Mouse (Mus musculus) midbrain, embryonic 13.5 days (tissue): ENCODE data around the gene Wnt11. TPM values are rescaled to one million over a fixed set of nuclear protein-coding genes. Genes with fewer than 3 reads are reported as not detected.

ENCODE experiments used
- ATAC-seq: fragments of 200-750 bp; cut with Nextera tagmentation; 2 replicates; pipeline ENCODE4 v1.8.0; 2017; ENCODE audit warnings: mild to moderate bottlenecking, moderate TSS enrichment, moderate library complexity
- H3K27ac ChIP-seq: fragments of 300-500 bp; sonication (generic); 2 replicates; pipeline ENCODE4 v1.5.1; 2015; ENCODE audit warnings: inconsistent platforms, mild to moderate bottlenecking, moderate library complexity
- H3K27me3 ChIP-seq: fragments of 300-500 bp; sonication (generic); 2 replicates; pipeline ENCODE4 v1.6.1; 2015; ENCODE audit warnings: mild to moderate bottlenecking, inconsistent platforms
- H3K36me3 ChIP-seq: fragments of 300-500 bp; sonication (generic); 2 replicates; pipeline ENCODE4 v1.6.1; 2015; ENCODE audit warnings: mild to moderate bottlenecking, inconsistent platforms
- H3K4me1 ChIP-seq: fragments of 300-500 bp; sonication (generic); replicated peaks from 2 replicates; pipeline ENCODE4 v1.6.1; 2015; ENCODE audit warnings: inconsistent platforms
- H3K4me2 ChIP-seq: fragments of 300-500 bp; sonication (generic); replicated peaks from 2 replicates; pipeline ENCODE4 v1.6.1; 2015; ENCODE audit warnings: moderate library complexity, mild to moderate bottlenecking, inconsistent platforms
- H3K4me3 ChIP-seq: fragments of 300-500 bp; sonication (generic); replicated peaks from 2 replicates; pipeline ENCODE4 v1.5.1; 2015; ENCODE audit warnings: mild to moderate bottlenecking, inconsistent platforms
- H3K9ac ChIP-seq: fragments of 300-500 bp; sonication (generic); replicated peaks from 2 replicates; pipeline ENCODE4 v1.6.1; 2015; ENCODE audit warnings: mild to moderate bottlenecking, inconsistent platforms
- H3K9me3 ChIP-seq: fragments of 300-500 bp; sonication (generic); 2 replicates; pipeline ENCODE4 v1.6.1; 2016; ENCODE audit warnings: mild to moderate bottlenecking, inconsistent platforms
- WGBS: fragments of 180-500 bp; shearing (Covaris S2); methylation state at CpG from one replicate; pipeline ENCODE4 v1.1.7; 2015; 5-methylcytosine and 5-hydroxymethylcytosine counted together
- polyA plus RNA-seq: library from polyadenylated mRNA; unstranded; fragments of >200 nt; fragmentation: Nextera tagmentation; extraction: Ambion mirVana; gene quantifications from 2 replicates; pipeline ENCODE4 v1.2.1, GENCODE M21; 2015

Wnt11 gene
- polyA plus RNA-seq: 0.55 and 0.69 TPM in 2 replicates

DNA sequence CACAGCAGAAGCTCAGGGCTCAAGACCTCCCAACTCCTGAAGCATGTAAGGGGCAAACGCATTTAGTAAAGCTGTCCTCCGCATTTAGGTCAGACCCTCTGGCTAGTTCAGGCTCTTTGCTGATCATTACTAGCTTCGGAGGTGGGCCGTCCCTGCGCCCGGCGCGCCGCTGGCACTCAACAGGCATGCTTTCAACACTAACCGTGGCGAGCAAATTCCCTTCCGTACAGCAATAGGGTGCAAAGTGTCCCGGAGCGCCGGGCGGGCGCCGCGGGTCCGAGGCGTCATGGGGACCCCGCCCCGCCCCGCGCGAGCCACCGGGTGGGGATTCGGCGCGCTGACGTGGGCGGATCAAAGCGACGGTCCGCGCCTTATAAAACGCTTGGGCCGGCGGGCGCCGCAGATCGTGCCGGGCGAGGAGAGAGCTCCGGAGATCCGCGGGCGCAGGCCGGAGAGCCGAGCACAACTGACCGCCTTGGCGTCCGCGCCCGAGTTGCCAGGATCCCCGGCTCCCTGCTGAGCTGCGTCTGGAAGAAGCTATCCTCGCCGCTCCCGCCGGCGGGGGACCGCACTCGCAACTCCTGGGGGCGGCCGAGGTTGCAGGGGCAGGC is at the start of gene Wnt11:
Gene Wnt11 (plus strand): TSS at position 402 of the 611 bp plus-strand sequence.
- Histone ChIP-seq H3K9ac (peak within 1 kb of the TSS; percentile 67), H3K9me3 (no peaks in the 10 kb centered on the region), H3K36me3 (no peaks in the 10 kb centered on the region), H3K27ac (no peak within 1 kb of the TSS), H3K4me1 (peaks cover 54% of the 10 kb centered on the region), H3K4me3 (peak within 1 kb of the TSS; percentile 52), H3K27me3 (peaks cover 98% of the 10 kb centered on the region), H3K4me2 (peak within 1 kb of the TSS; percentile 95)
- no peak for ATAC-seq
- under 1% methylated on average over 66 of the region's 66 CpGs for WGBS

DNA sequence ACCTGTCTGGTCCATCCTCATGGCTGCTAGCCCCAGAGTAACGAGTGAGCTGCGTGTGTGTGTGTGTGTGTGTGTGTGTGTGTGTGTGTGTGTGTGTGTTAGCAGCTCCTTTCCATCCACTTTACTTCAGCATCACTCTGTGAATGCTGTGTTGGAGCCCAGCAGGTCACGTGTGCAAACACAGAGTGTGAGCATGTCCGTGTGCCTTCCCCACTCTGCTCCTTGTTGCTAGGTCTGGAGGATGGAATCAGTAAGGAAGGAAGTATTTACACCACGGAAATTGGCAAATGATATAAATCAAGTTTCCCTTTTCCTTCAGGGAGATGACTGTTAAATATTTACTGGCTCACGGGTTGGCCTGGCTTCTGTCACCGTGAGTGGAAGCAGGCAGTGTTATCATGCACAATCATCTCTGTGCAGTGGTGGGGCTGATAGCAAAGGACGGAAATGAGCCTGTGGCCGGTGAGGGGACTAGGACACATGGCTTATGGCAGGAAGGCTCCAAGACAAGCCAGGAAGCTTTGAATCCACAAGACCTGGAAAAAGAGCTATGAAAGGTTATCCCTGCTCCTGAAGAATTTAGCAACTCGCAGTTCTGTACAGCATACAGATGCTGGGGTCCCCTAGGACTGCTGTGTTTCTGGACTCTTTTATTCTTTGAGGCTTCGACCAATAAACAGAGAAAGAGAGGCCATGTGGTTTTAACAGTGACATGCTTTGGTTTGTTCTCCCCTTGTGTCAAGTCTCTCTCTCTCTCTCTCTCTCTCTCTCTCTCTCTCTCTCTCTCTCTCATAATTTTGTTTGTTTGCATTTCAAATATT is 47.9 kb upstream of the Wnt11 start:
- 0 out of 2 replicates have a peak overlapping the region, but pooled peaks have one; percentile 23 for H3K9ac ChIP-seq
- H3K36me3 ChIP-seq: no peaks in the 10 kb centered on the region
- no peak for ATAC-seq
- H3K4me2 ChIP-seq: no peak overlapping the region
- H3K27ac ChIP-seq: no peak overlapping the region
- no peaks in the 10 kb centered on the region for H3K9me3 ChIP-seq
- WGBS: 77% methylated on average over 11 of the region's 11 CpGs
- no peak overlapping the region for H3K4me3 ChIP-seq
- H3K4me1 ChIP-seq: peaks cover 20% of the 10 kb centered on the region
- H3K27me3 ChIP-seq: 0 out of 2 replicates have a peak, but pooled peaks cover 4% of the 10 kb centered on the region

DNA sequence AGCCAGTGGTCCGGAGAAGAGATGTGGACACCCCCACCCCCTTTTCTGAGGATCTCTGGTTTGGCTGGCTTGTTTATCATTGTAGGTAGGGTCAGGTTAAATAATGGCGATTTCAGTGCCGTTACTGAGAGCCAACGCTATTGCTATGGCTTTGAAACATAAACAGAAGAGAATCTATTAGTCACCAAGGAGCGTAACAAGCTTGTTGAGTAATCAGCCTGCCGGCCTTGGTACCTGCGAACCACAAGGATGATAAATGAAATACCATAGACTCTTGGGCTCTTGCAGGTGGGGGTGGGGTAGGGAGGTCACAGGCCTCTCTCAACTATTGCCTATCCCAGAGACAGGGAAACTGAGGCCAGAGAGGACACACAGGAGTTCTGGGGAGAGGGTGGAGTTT is 46.2 kb upstream of the Wnt11 start:
- H3K27me3 ChIP-seq: 0 out of 2 replicates have a peak, but pooled peaks cover 4% of the 10 kb centered on the region

DNA sequence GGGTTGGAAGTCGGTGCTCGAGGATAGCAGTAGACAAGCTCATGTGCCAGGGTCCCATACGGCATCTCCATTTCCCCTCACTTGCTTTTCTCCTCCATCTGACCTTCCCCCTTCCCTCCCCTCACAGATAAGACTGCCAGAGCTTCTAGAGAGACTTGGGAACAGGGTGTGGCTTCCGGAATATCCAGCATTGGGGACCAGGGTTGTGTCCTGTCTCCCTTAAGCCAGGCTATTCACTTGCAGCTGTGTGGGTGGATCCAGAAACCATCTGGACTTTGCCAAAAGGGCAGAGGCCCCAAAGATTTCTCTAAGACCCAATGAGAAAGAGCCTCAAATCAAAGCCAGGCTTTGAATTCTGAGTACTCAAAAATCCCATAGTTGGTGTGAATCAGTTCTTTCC is 45.8 kb upstream of the Wnt11 start:
- 72% methylated on average over 4 of the region's 4 CpGs for WGBS

More for the DNA sequence above, 46.2 kb upstream of the Wnt11 start:
- no peak for ATAC-seq
- Histone ChIP-seq H3K27ac (no peak overlapping the region), H3K36me3 (no peaks in the 10 kb centered on the region), H3K9ac (no peak overlapping the region), H3K9me3 (no peaks in the 10 kb centered on the region), H3K4me1 (peaks cover 16% of the 10 kb centered on the region), H3K4me2 (no peak overlapping the region), H3K4me3 (no peak overlapping the region)
- 89% methylated on average over 7 of the region's 7 CpGs for WGBS

DNA sequence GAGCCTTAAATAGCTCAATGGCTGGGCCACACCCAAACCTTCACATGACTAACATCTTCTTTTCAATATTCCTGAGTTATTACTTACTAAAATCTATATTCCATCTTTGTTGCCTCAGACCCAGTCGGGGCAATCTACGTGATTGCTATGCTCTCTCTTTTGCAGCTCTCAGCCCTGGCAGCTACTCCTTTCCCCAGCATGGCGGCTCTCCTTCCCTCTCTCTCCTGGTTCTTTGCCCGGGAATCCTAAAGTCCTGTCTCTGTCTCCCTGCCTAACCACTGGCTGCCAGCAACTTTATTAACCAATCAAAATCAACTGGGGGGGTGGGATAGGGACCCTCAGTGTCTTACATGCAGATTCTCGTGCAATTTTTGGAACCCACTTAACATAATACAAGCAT is 43.0 kb upstream of the Wnt11 start:
- ATAC-seq: no peak
- Histone ChIP-seq H3K9me3 (no peaks in the 10 kb centered on the region), H3K4me1 (no peaks in the 10 kb centered on the region; the same call in 1 of the 2 replicates), H3K36me3 (no peaks in the 10 kb centered on the region), H3K9ac (no peak overlapping the region), H3K27ac (no peak overlapping the region), H3K4me2 (no peak overlapping the region), H3K27me3 (0 out of 2 replicates have a peak, but pooled peaks cover 4% of the 10 kb centered on the region), H3K4me3 (no peak overlapping the region)
- 74% methylated on average over 5 of the region's 5 CpGs for WGBS

More for the DNA sequence above, 45.8 kb upstream of the Wnt11 start:
- no peaks in the 10 kb centered on the region for H3K36me3 ChIP-seq
- H3K27ac ChIP-seq: no peak overlapping the region
- H3K4me1 ChIP-seq: peaks cover 12% of the 10 kb centered on the region
- H3K9ac ChIP-seq: no peak overlapping the region
- no peak for ATAC-seq
- H3K4me3 ChIP-seq: no peak overlapping the region
- no peaks in the 10 kb centered on the region for H3K9me3 ChIP-seq
- no peak overlapping the region for H3K4me2 ChIP-seq
- H3K27me3 ChIP-seq: 0 out of 2 replicates have a peak, but pooled peaks cover 4% of the 10 kb centered on the region

DNA sequence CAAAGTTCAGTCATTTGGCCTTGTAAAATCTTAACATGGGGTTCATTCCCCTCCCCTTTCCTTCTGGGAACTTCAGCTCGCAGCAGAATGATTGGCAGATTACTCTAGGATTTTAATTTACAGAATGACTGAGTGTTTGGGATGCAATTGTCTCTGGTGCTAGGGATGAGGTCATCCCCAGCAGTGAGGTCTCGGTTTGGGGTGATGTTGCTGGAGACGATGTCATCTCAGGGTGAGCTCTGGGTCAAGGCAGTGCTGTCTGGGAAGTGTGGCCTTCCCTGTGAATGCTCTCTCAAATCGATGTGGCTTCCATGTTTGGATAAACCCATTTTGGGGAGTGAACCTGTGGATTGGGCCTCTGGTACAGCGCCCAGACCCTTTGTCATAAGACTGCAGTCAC is 41.1 kb upstream of the Wnt11 start:
- 81% methylated on average over 5 of the region's 5 CpGs for WGBS
- Histone ChIP-seq H3K4me2 (no peak overlapping the region), H3K9me3 (no peaks in the 10 kb centered on the region), H3K4me1 (peaks cover 5% of the 10 kb centered on the region; the same call in 1 of the 2 replicates), H3K4me3 (no peak overlapping the region), H3K9ac (no peak overlapping the region), H3K27me3 (no peaks in the 10 kb centered on the region), H3K36me3 (no peaks in the 10 kb centered on the region), H3K27ac (no peak overlapping the region)
- no peak for ATAC-seq

DNA sequence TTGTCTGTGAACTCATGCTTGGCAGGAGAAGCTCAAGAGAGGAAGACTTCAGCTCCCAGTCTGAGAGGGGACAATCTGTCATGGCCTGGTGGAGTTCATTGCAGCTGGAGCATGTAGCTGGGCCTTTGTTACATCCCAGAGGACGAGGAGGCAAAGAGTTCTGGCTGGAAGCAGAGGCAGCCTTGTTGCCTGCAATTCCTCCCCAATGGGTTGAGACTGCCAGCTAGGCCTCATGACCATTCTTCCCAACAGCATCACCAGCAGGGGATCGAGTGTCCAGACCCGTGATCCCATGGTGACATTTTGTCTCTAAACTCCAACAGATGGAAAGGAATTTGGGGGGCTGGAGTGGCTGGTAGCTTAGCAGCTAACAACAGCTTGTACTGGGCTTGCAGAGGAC is 40.5 kb upstream of the Wnt11 start:
- Histone ChIP-seq H3K4me2 (no peak overlapping the region), H3K9ac (no peak overlapping the region), H3K9me3 (no peaks in the 10 kb centered on the region), H3K4me3 (no peak overlapping the region), H3K27ac (no peak overlapping the region), H3K4me1 (peaks cover 5% of the 10 kb centered on the region; the same call in 1 of the 2 replicates), H3K27me3 (no peaks in the 10 kb centered on the region), H3K36me3 (no peaks in the 10 kb centered on the region)
- 60% methylated on average over 3 of the region's 3 CpGs for WGBS
- ATAC-seq: no peak

DNA sequence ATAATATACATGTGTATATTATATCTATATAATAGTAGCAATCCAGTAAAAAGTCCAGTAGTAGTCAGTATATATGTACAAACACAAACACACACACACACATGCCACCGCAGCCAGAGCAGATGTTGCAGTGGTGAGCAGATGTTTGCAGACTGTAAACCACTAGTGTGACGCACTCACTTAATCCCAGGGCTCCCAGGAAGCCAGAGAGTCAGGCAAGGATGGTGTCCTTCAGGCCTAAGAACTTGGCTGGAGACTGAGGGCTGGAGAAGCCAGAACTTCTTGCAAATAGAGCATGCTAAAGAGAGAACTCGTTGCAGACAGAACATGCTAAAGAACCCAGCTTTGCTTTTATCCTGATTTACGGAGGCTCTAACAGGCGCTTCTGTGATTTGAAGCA is 39.3 kb upstream of the Wnt11 start:
- 87% methylated on average over 5 of the region's 5 CpGs for WGBS
- Histone ChIP-seq H3K27ac (no peak overlapping the region), H3K27me3 (no peaks in the 10 kb centered on the region), H3K4me1 (peaks cover 8% of the 10 kb centered on the region; the same call in 1 of the 2 replicates), H3K4me3 (no peak overlapping the region), H3K9ac (no peak overlapping the region), H3K36me3 (no peaks in the 10 kb centered on the region), H3K9me3 (no peaks in the 10 kb centered on the region), H3K4me2 (no peak overlapping the region)
- ATAC-seq: no peak

DNA sequence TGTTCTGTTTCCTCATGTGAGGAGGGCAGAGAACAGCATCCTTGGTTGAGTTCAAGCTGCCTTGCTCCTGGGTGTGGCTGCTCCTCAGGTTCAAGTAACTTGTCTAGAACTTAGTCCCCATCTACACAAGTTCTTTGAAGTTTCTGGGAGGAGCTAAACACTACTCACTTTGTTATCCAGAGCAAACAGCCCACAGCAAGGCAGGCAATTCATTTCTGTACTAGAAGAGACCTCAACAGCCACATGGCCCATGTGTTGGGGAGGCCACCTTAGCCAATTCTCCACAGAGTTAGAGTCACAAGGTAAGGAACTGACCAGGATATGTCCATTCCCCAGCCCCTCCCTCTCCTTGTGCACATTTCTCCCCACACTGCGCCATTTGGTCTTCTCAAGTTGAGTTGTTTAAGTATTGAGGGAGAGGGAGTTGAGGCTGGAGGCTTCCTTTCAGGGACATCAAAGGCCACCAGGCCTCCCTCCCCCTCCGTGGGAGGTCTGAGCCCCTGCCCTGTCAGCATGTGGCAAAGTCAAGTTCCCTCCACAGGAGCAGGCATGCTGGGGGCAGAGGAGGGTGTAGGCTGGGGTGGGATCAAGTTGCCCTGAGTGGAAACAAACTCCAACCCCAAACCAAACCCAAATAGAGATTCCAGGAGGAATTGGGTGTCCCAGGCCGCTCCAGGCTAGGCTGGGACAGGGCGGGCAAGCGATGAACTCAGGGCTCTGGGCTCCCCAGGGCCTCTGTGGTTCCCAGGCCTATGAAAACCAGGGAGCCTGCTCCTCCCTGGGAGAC is 37.4 kb upstream of the Wnt11 start:
- no peak for ATAC-seq
- Histone ChIP-seq H3K36me3 (no peaks in the 10 kb centered on the region), H3K27me3 (0 out of 2 replicates have a peak, but pooled peaks cover 2% of the 10 kb centered on the region), H3K27ac (no peak overlapping the region), H3K4me3 (no peak overlapping the region), H3K4me2 (no peak overlapping the region), H3K9me3 (no peaks in the 10 kb centered on the region), H3K4me1 (peaks cover 12% of the 10 kb centered on the region; the same call in 1 of the 2 replicates), H3K9ac (no peak overlapping the region)
- 40% methylated on average over 5 of the region's 5 CpGs for WGBS

DNA sequence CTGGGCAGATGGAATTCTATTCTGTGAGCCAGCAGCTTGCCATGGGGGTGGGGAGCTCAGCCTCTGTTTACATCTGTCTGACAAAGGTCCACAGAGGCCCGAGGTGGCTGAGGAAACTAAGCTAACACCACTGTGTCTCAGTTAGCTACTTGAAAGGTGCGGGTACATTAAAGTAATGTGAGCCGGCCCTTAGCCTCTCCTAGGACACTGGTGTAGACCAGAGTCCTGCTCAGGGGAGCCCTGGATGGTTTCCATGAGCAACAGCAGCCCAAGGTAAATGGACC is 36.8 kb upstream of the Wnt11 start:
- H3K4me3 ChIP-seq: no peak overlapping the region
- WGBS: 22% methylated on average over 3 of the region's 3 CpGs
- peaks cover 12% of the 10 kb centered on the region; the same call in 1 of the 2 replicates for H3K4me1 ChIP-seq
- no peak overlapping the region for H3K4me2 ChIP-seq
- no peaks in the 10 kb centered on the region for H3K36me3 ChIP-seq
- H3K9me3 ChIP-seq: no peaks in the 10 kb centered on the region
- H3K27ac ChIP-seq: no peak overlapping the region
- no peak for ATAC-seq
- H3K9ac ChIP-seq: no peak overlapping the region
- 0 out of 2 replicates have a peak, but pooled peaks cover 2% of the 10 kb centered on the region for H3K27me3 ChIP-seq

DNA sequence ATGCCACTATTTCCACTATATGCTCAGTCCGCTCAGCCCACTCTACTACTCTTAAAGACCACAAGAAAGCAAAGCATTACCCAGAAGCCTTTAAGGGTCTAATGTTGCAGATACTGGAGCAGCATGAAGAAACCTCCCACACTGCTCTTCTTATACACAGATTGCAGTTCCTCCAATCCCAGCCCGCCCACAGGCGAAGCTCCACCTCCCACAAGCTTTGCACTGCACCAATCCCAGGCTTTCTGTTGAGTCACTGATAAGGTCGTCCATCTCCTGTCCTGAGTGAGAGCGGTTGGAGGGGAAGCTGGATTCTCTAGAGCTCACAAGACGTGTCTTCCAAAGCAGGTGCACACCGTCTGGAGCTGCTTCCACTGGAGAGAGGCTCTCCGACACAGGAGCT is 34.5 kb upstream of the Wnt11 start:
- Histone ChIP-seq H3K4me3 (no peak overlapping the region), H3K4me2 (no peak overlapping the region), H3K36me3 (no peaks in the 10 kb centered on the region), H3K9me3 (no peaks in the 10 kb centered on the region; the same call in 1 of the 2 replicates), H3K27ac (no peak overlapping the region), H3K4me1 (peaks cover 18% of the 10 kb centered on the region; the same call in 1 of the 2 replicates), H3K9ac (no peak overlapping the region), H3K27me3 (0 out of 2 replicates have a peak, but pooled peaks cover 2% of the 10 kb centered on the region)
- ATAC-seq: no peak
- 69% methylated on average over 8 of the region's 8 CpGs for WGBS
